ENCODE assay signal across 8 mouse cellular contexts in the genomic region with DNA sequence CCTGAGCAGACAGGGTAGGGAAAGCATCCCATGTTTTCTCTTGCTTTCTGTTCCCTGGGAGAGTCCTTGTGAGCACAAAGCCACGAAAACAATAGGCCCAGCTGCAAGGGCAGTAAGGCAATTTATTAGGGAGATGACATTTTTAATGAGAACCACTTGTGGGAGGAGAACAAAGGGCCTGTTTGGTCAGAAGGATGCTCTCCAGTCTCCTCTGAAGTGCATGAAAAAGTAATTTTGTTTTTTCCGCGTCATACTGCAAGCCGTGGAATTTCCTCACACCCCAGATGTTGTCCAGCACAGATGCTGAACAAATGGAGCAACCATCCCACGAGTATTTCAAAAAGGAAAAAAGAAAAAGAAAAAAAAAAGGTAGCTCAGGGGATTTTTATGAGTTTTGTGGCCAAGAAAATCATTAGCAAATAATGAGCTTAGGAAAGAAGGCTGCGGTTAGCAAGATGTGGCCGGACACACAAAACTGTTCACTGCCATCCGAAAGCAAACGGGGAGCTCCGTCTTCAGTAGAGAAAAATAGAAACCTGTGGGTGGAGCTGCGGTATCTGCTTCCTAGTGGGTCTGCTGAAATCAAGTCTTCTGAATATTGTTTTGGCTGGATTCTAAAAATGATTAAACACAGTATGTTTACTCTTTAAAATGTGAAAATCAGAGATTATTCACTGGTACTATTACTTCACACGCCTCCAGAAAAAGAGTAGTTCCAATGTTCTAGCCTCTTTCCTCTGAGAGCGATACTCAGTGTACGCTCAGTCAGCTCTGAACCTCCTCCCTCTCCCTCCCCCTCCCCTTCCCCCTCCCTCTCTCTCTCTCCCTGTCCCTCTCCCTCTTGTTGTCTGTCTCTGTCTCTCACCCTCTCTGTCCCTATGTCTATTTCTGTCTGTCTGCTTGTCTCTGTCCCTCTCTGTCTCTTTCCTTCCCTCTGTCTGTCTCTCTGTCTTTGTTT.
DNase-seq lines count a peak whose midpoint lies in the region; ATAC-seq lines count a peak whose summit lies in the region.
"Had no signal": no experiment of that assay in that cellular context is flagged by ENCODE, and none has a peak within 500 bp of the region (broad histone marks: within the 10 kb centered on the region; RNA-seq: fewer than 3 reads in every experiment).

No protein-coding gene starts in this region.

- H3K36me3 ChIP-seq in lung, embryonic 16.5 days (ENCODE audit: control insufficient read depth, insufficient read depth, low read length), result no peaks in the 10 kb centered on the region
- no peaks in the 10 kb centered on the region for H3K36me3 ChIP-seq in hindbrain, embryonic 13.5 days
- no peaks in the 10 kb centered on the region for H3K36me3 ChIP-seq in neural tube, embryonic 11.5 days (ENCODE audit: control insufficient read depth, insufficient read depth, low read length)
- H3K36me3 ChIP-seq: liver, embryonic 13.5 days had no signal

- no peak for DNase-seq in lung, postnatal 14 days
- peak; percentile 60 for DNase-seq in fibroblast of lung, adult 2 months (ENCODE audit: low read depth)
- DNase-seq in neural tube, embryonic 11.5 days (ENCODE audit: low spot score), result peak; percentile 70
- DNase-seq in cerebellum, adult 9-10 months, result no peak
- DNase-seq in urinary bladder, postnatal 10 days (ENCODE audit: low spot score), result no peak
- DNase-seq: liver, embryonic 13.5 days had no signal

- no peaks in the 10 kb centered on the region for H3K27me3 ChIP-seq in lung, embryonic 16.5 days (ENCODE audit: control insufficient read depth, insufficient read depth, low read depth, low read length)
- H3K27me3 ChIP-seq in hindbrain, embryonic 13.5 days, result no peaks in the 10 kb centered on the region
- no peaks in the 10 kb centered on the region for H3K27me3 ChIP-seq in neural tube, embryonic 11.5 days (ENCODE audit: control insufficient read depth, insufficient read depth, low read length)
- H3K27me3 ChIP-seq: liver, embryonic 13.5 days had no signal

- H3K4me2 ChIP-seq in lung, embryonic 16.5 days (ENCODE audit: low read depth, low read length), result peak overlapping the region; percentile 9
- H3K4me2 ChIP-seq in hindbrain, embryonic 13.5 days, result peak overlapping the region; percentile 28
- peak overlapping the region; percentile 29 for H3K4me2 ChIP-seq in neural tube, embryonic 11.5 days (ENCODE audit: low read depth)
- H3K4me2 ChIP-seq: liver, embryonic 13.5 days had no signal

- no peak overlapping the region for H3K9ac ChIP-seq in lung, embryonic 16.5 days (ENCODE audit: low read length)
- no peak overlapping the region for H3K9ac ChIP-seq in hindbrain, embryonic 13.5 days
- H3K9ac ChIP-seq in neural tube, embryonic 11.5 days (ENCODE audit: low read length), result peak overlapping the region; percentile 29
- H3K9ac ChIP-seq: liver, embryonic 13.5 days had no signal

- ATAC-seq in lung, embryonic 16.5 days (ENCODE audit: low read depth), result peak; percentile 66
- peak; percentile 65; the same call in 1 of the 2 replicates for ATAC-seq in hindbrain, embryonic 13.5 days (ENCODE audit: low FRiP score)
- peak; percentile 80 for ATAC-seq in neural tube, embryonic 11.5 days (ENCODE audit: insufficient read depth, low FRiP score, low TSS enrichment)

- H3K27ac ChIP-seq in lung, embryonic 16.5 days (ENCODE audit: low read length), result no peak overlapping the region
- peak overlapping the region; percentile 78 for H3K27ac ChIP-seq in hindbrain, embryonic 13.5 days
- H3K27ac ChIP-seq in neural tube, embryonic 11.5 days (ENCODE audit: low read depth, low read length), result peak overlapping the region; percentile 76
- H3K27ac ChIP-seq: liver, embryonic 13.5 days had no signal

- no peak overlapping the region for H3K4me3 ChIP-seq in lung, embryonic 16.5 days (ENCODE audit: low read length)
- no peak overlapping the region for H3K4me3 ChIP-seq in hindbrain, embryonic 13.5 days
- no peak overlapping the region for H3K4me3 ChIP-seq in neural tube, embryonic 11.5 days (ENCODE audit: low read depth, low read length)
- H3K4me3 ChIP-seq: liver, embryonic 13.5 days had no signal

- WGBS in lung, embryonic 16.5 days, result 35% methylated on average over 14 of the region's 14 CpGs
- WGBS in hindbrain, embryonic 13.5 days, result 15% methylated on average over 14 of the region's 14 CpGs
- 18% methylated on average over 14 of the region's 14 CpGs for WGBS in neural tube, embryonic 11.5 days

- H3K9me3 ChIP-seq in lung, embryonic 16.5 days (ENCODE audit: control insufficient read depth, low read length), result no peaks in the 10 kb centered on the region
- H3K9me3 ChIP-seq in hindbrain, embryonic 13.5 days, result no peaks in the 10 kb centered on the region
- no peaks in the 10 kb centered on the region for H3K9me3 ChIP-seq in neural tube, embryonic 11.5 days (ENCODE audit: control insufficient read depth, low read length)

- peaks cover 5% of the 10 kb centered on the region for H3K4me1 ChIP-seq in lung, embryonic 16.5 days (replicated peaks; ENCODE audit: control insufficient read depth, insufficient read depth, low read length)
- peaks cover 38% of the 10 kb centered on the region for H3K4me1 ChIP-seq in hindbrain, embryonic 13.5 days (replicated peaks)
- peaks cover 18% of the 10 kb centered on the region for H3K4me1 ChIP-seq in neural tube, embryonic 11.5 days (ENCODE audit: control insufficient read depth, insufficient read depth, low read length)
- H3K4me1 ChIP-seq: liver, embryonic 13.5 days had no signal

Comparison
In these comparisons a context has a peak if more than half of its experiments do, and no peak if none do; other contexts are left out.
1. DNase-seq: peak in fibroblast of lung, adult 2 months (single experiment) and neural tube, embryonic 11.5 days (single experiment); none in lung, postnatal 14 days (single experiment), cerebellum, adult 9-10 months (single experiment) and urinary bladder, postnatal 10 days (single experiment).
2. Peak in every context shown above with its lines, with median percentiles within 50 percentile points of each other: ATAC-seq and H3K4me2 ChIP-seq.